Mouse (Mus musculus): Measurements from ENCODE around the gene Stab2. TPM values are rescaled to one million over a fixed set of nuclear protein-coding genes. Genes with fewer than 3 reads are reported as not detected.
A peak's percentile ranks its signal among the peaks of the same experiment; 100 is the strongest.

Stab2 gene
- polyA plus RNA-seq, 1 experiment from 2014 or later, result 0.53 TPM

GRCm38 (mm10) chr10:86794794-86795535, 212.9 kb downstream of the Stab2 start:
- ATAC-seq (ENCODE audit: extremely low read depth, insufficient number of reproducible peaks, low FRiP score, low TSS enrichment), result no peak
- H3K4me1 ChIP-seq, result peaks cover 45% of the 10 kb centered on the region
- H3K36me3 ChIP-seq, result no peaks in the 10 kb centered on the region
- peak overlapping the region; percentile 62 for H3K9ac ChIP-seq
- no peak overlapping the region for H3K4me3 ChIP-seq
- no peaks in the 10 kb centered on the region for H3K27me3 ChIP-seq (replicated peaks)
- H3K27ac ChIP-seq (replicated peaks), result peak overlapping the region; percentile 77
- WGBS, result 68% methylated on average over 9 of the region's 9 CpGs
- no peak overlapping the region for H3K4me2 ChIP-seq
- H3K9me3 ChIP-seq, result no peaks in the 10 kb centered on the region

- H3K4me3 ChIP-seq, result no peak overlapping the region
- no peak for ATAC-seq (ENCODE audit: extremely low read depth, insufficient number of reproducible peaks, low FRiP score, low TSS enrichment)
- no peaks in the 10 kb centered on the region for H3K36me3 ChIP-seq
- peaks cover 45% of the 10 kb centered on the region for H3K4me1 ChIP-seq
- peak overlapping the region; percentile 78 for H3K27ac ChIP-seq (replicated peaks)
- H3K27me3 ChIP-seq (replicated peaks), result no peaks in the 10 kb centered on the region
- H3K9ac ChIP-seq, result 0 out of 2 replicates have a peak overlapping the region, but pooled peaks have one; percentile 37
- H3K4me2 ChIP-seq, result no peak overlapping the region
- no peaks in the 10 kb centered on the region for H3K9me3 ChIP-seq
- WGBS, result 75% methylated on average over 4 of the region's 4 CpGs
Observed at GRCm38 (mm10) chr10:86794196-86794595, 213.6 kb downstream of the Stab2 start.

GRCm38 (mm10) chr10:86793509-86793951, 214.3 kb downstream of the Stab2 start:
- Histone ChIP-seq H3K4me1 (peaks cover 45% of the 10 kb centered on the region), H3K36me3 (no peaks in the 10 kb centered on the region), H3K4me2 (no peak overlapping the region), H3K4me3 (no peak overlapping the region), H3K27me3 (replicated peaks) (no peaks in the 10 kb centered on the region), H3K27ac (replicated peaks) (peak overlapping the region; percentile 78), H3K9me3 (no peaks in the 10 kb centered on the region), H3K9ac (peak overlapping the region; percentile 37)
- WGBS, result 36% methylated on average over 2 of the region's 2 CpGs
- no peak for ATAC-seq (ENCODE audit: extremely low read depth, insufficient number of reproducible peaks, low FRiP score, low TSS enrichment)

DNA sequence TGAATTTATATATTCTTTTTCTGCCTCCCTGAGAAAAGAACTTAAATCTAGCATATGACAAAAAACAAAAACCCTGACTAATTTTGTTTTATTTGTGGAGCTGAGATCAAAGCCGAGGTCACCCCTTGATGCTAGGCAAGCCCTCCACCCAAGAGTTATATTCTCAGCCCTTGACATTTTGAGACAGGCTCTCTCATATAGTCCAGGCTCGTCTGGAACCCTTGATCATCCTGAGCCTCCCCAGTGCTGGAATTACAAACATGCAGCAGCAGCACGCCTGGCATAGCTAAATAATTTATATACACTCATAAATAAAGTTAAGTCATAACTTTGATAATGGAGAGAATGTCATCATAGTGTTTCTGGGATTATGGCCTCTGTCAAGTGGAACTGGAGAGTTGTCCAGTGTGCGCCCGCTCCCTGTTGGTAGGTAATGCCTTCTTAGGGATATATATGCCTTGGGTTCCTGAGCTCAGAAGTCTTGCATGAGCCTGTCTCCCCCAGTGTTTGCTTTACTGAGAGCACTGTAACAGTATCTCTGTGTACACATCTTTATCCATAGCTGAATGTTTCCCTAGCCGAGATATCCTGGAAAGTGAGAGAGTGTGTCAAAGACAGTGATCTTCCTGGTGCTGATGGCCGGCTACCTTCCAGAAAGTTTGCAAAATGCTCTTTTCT, 216.2 kb downstream of the Stab2 start:
- no peak for ATAC-seq (ENCODE audit: extremely low read depth, insufficient number of reproducible peaks, low FRiP score, low TSS enrichment)
- Histone ChIP-seq H3K9ac (no peak overlapping the region), H3K27ac (replicated peaks) (0 out of 2 replicates have a peak overlapping the region, but pooled peaks have one; percentile 12)

More for the DNA sequence above, 216.2 kb downstream of the Stab2 start:
- H3K4me2 ChIP-seq, result no peak overlapping the region
- H3K27me3 ChIP-seq (replicated peaks), result no peaks in the 10 kb centered on the region
- WGBS, result 61% methylated on average over 7 of the region's 7 CpGs
- H3K36me3 ChIP-seq, result no peaks in the 10 kb centered on the region
- H3K4me1 ChIP-seq, result peaks cover 52% of the 10 kb centered on the region
- no peak overlapping the region for H3K4me3 ChIP-seq
- no peaks in the 10 kb centered on the region for H3K9me3 ChIP-seq

Other genes starting within 250 kb of the Stab2 start
- not detected in 2 replicates for gene Gm49358, start 244.1 kb downstream of the Stab2 start, polyA plus RNA-seq (2015; fragmentation: Nextera tagmentation; extraction: Ambion mirVana)
- gene Nt5dc3, start 229.0 kb downstream of the Stab2 start, polyA plus RNA-seq (2015; fragmentation: Nextera tagmentation; extraction: Ambion mirVana), result 1.9 and 2.1 TPM in 2 replicates
- gene 1700113H08Rik, start 50.0 kb upstream of the Stab2 start, polyA plus RNA-seq (2015; fragmentation: Nextera tagmentation; extraction: Ambion mirVana), result 0.20 TPM in 1 of 2 replicates, not detected in the other

All from heart, embryonic 13.5 days (tissue).